ENCODE assay signal across 29 mouse cellular contexts in the genomic region with DNA sequence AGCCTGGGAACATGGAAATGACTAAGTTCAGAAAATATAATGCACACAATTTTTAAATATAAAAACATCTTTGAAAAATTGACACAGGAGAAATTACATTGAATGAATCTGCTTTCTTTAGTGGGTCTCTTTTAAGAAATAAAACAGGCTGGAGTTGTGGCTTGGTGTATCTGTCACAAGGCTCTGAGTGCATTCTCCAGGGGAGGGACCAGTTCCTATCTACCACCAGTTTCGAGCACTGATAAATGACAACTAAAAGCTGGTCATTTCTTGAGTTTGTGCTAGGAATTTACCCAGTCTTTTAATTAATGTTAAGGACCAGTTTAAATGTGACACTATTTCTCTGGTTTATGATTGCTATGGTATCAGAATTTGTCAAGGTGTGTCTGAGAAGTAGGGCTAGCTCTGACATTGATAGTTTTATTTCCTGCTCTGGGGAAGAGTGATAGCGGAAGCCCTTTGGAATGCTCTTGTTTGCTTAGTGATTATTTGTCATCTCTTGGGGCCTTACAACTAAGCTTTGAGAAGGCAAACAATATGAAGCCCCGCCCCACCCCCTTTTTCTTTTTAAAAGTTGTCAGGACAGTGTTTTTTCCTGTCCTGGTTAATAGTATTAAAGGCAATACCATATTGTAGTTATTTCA. TPM values are rescaled to one million over a fixed set of nuclear protein-coding genes. Genes with fewer than 3 reads are reported as not detected.
A peak's percentile ranks its signal among the peaks of the same experiment; 100 is the strongest.
DNase-seq lines count a peak whose midpoint lies in the region; ATAC-seq and TF ChIP-seq lines count a peak whose summit lies in the region.
"Had no signal": no experiment of that assay in that cellular context is flagged by ENCODE, and none has a peak within 500 bp of the region (broad histone marks: within the 10 kb centered on the region; RNA-seq: fewer than 3 reads in every experiment).

No protein-coding gene starts in this region.

- no peak overlapping the region for H3K4me2 ChIP-seq in intestine, postnatal 0 days (replicated peaks; ENCODE audit: low read depth)
- H3K4me2 ChIP-seq in liver, embryonic 16.5 days (ENCODE audit: low read depth, low read length) = peak overlapping the region; percentile 33
- no peak overlapping the region for H3K4me2 ChIP-seq in stomach, embryonic 16.5 days (ENCODE audit: low read depth, low read length)
- H3K4me2 ChIP-seq: embryonic facial prominence, embryonic 13.5 days; forebrain, embryonic 15.5 days; hindbrain, embryonic 15.5 days; kidney, embryonic 15.5 days; limb, embryonic 12.5 days; neural tube, embryonic 12.5 days had no signal

- peak; percentile 66 for ATAC-seq in intestine, postnatal 0 days
- no peak; the same call in 1 of the 2 replicates for ATAC-seq in liver, embryonic 16.5 days (ENCODE audit: low read depth)
- peak; percentile 64; the same call in 1 of the 2 replicates for ATAC-seq in stomach, embryonic 16.5 days (ENCODE audit: insufficient read depth, low FRiP score)
- ATAC-seq: Patski had no signal

- H3K36me3 ChIP-seq in intestine, postnatal 0 days (ENCODE audit: control insufficient read depth, insufficient read depth) = peaks cover 16% of the 10 kb centered on the region; the same call in 1 of the 2 replicates
- no peaks in the 10 kb centered on the region for H3K36me3 ChIP-seq in liver, embryonic 16.5 days (ENCODE audit: control insufficient read depth, insufficient read depth)
- no peaks in the 10 kb centered on the region; the same call in none of the 2 replicates for H3K36me3 ChIP-seq in stomach, embryonic 16.5 days (ENCODE audit: control insufficient read depth, insufficient read depth, low read length)
- H3K36me3 ChIP-seq: forebrain, embryonic 15.5 days had no signal

- no peaks in the 10 kb centered on the region for H3K27me3 ChIP-seq in intestine, postnatal 0 days (replicated peaks; ENCODE audit: control insufficient read depth, insufficient read depth, low read length)
- H3K27me3 ChIP-seq in liver, embryonic 16.5 days (ENCODE audit: control insufficient read depth, insufficient read depth, low read depth, low read length) = no peaks in the 10 kb centered on the region
- H3K27me3 ChIP-seq in stomach, embryonic 16.5 days (ENCODE audit: control insufficient read depth, insufficient read depth, low read length) = no peaks in the 10 kb centered on the region
- H3K27me3 ChIP-seq: embryonic facial prominence, embryonic 13.5 days; forebrain, embryonic 15.5 days; hindbrain, embryonic 15.5 days; kidney, embryonic 15.5 days; limb, embryonic 12.5 days; neural tube, embryonic 12.5 days; Patski had no signal

- WGBS in intestine, postnatal 0 days = 37% methylated on average over 3 of the region's 3 CpGs
- 36% methylated on average over 3 of the region's 3 CpGs for WGBS in liver, embryonic 16.5 days (ENCODE audit: insufficient replicate concordance)
- WGBS in stomach, embryonic 16.5 days = 64% methylated on average over 3 of the region's 3 CpGs

- no peaks in the 10 kb centered on the region for H3K4me1 ChIP-seq in intestine, postnatal 0 days (replicated peaks; ENCODE audit: control insufficient read depth, insufficient read depth, low read length)
- peaks cover 38% of the 10 kb centered on the region for H3K4me1 ChIP-seq in liver, embryonic 16.5 days (ENCODE audit: control insufficient read depth, low read depth, low read length)
- peaks cover 9% of the 10 kb centered on the region; the same call in 1 of the 2 replicates for H3K4me1 ChIP-seq in stomach, embryonic 16.5 days (ENCODE audit: control insufficient read depth, insufficient read depth, low read length)
- H3K4me1 ChIP-seq: embryonic facial prominence, embryonic 13.5 days; forebrain, embryonic 15.5 days; hindbrain, embryonic 10.5 days; hindbrain, embryonic 15.5 days; kidney, embryonic 15.5 days; limb, embryonic 12.5 days; midbrain, embryonic 10.5 days; neural tube, embryonic 12.5 days had no signal

- no peak overlapping the region for H3K9ac ChIP-seq in intestine, postnatal 0 days (ENCODE audit: low read depth, low read length)
- H3K9ac ChIP-seq in liver, embryonic 16.5 days (ENCODE audit: low read depth, low read length) = no peak overlapping the region
- H3K9ac ChIP-seq in stomach, embryonic 16.5 days (ENCODE audit: low read length) = no peak overlapping the region
- H3K9ac ChIP-seq: embryonic facial prominence, embryonic 13.5 days; forebrain, embryonic 15.5 days; hindbrain, embryonic 15.5 days; kidney, embryonic 15.5 days; limb, embryonic 12.5 days; neural tube, embryonic 12.5 days had no signal

- no peak overlapping the region for H3K4me3 ChIP-seq in layer of hippocampus, adult 2 months
- no peak overlapping the region for H3K4me3 ChIP-seq in intestine, postnatal 0 days (ENCODE audit: low read depth, low read length)
- no peak overlapping the region for H3K4me3 ChIP-seq in liver, embryonic 16.5 days (ENCODE audit: low read depth, low read length)
- no peak overlapping the region for H3K4me3 ChIP-seq in stomach, embryonic 16.5 days (replicated peaks; ENCODE audit: low read length)
- H3K4me3 ChIP-seq: embryonic facial prominence, embryonic 13.5 days; forebrain, embryonic 10.5 days; forebrain, embryonic 15.5 days; hindbrain, embryonic 10.5 days; hindbrain, embryonic 15.5 days; kidney, embryonic 15.5 days; limb, embryonic 12.5 days; midbrain, embryonic 10.5 days; myocyte; neural tube, embryonic 12.5 days had no signal

- no peak for TF ChIP-seq CTCF in layer of hippocampus, adult 2 months (conservative IDR thresholded peaks at IDR 0.05)
- no peak for TF ChIP-seq CTCF in intestine, postnatal 0 days (IDR thresholded peaks at IDR 0.05; ENCODE audit: low read depth)

- 0 out of 2 replicates have a peak overlapping the region, but pooled peaks have one; percentile 8 for H3K27ac ChIP-seq in layer of hippocampus, adult 2 months
- H3K27ac ChIP-seq in intestine, postnatal 0 days (ENCODE audit: low read depth, low read length) = no peak overlapping the region
- H3K27ac ChIP-seq in liver, embryonic 16.5 days (ENCODE audit: low read length) = peak overlapping the region; percentile 63
- peak overlapping the region; percentile 57 for H3K27ac ChIP-seq in stomach, embryonic 16.5 days (ENCODE audit: low read length)
- H3K27ac ChIP-seq: embryonic facial prominence, embryonic 13.5 days; forebrain, embryonic 10.5 days; forebrain, embryonic 15.5 days; hindbrain, embryonic 10.5 days; hindbrain, embryonic 15.5 days; kidney, embryonic 15.5 days; limb, embryonic 12.5 days; midbrain, embryonic 10.5 days; neural tube, embryonic 12.5 days had no signal

- H3K9me3 ChIP-seq in intestine, postnatal 0 days (ENCODE audit: control insufficient read depth) = no peaks in the 10 kb centered on the region
- H3K9me3 ChIP-seq in liver, embryonic 16.5 days (replicated peaks; ENCODE audit: control insufficient read depth, low read length) = no peaks in the 10 kb centered on the region
- H3K9me3 ChIP-seq in stomach, embryonic 16.5 days (replicated peaks; ENCODE audit: control insufficient read depth, low read length) = no peaks in the 10 kb centered on the region
- H3K9me3 ChIP-seq: embryonic facial prominence, embryonic 13.5 days; forebrain, embryonic 10.5 days; forebrain, embryonic 15.5 days; G1E; hindbrain, embryonic 10.5 days; hindbrain, embryonic 15.5 days; kidney, embryonic 15.5 days; limb, embryonic 12.5 days; midbrain, embryonic 10.5 days; neural tube, embryonic 12.5 days had no signal

- DNase-seq in layer of hippocampus, adult 2 months (ENCODE audit: low spot score in 2 of 2) = no peak
- DNase-seq in layer of hippocampus, adult 8-10 months (ENCODE audit: low spot score in 2 of 2) = no peak
- no peak for DNase-seq in cerebellum, postnatal 10 days
- DNase-seq in frontal cortex, postnatal 14 days (ENCODE audit: low spot score in 2 of 2) = no peak
- DNase-seq in kidney, adult 9 months = no peak
- DNase-seq: adrenal gland, postnatal 14 days; heart, postnatal 14 days; kidney, adult 11 months; kidney, postnatal 25 days; lung, adult 18-20 months; lung, postnatal 10 days; right cerebral cortex, adult 18-20 months; right cerebral cortex, postnatal 4 days; thymus, postnatal 14 days had no signal

RNA-seq across cellular contexts. Expression of gene Ccdc34, which starts 11.9 kb away (rescaled TPM):
- total RNA-seq in layer of hippocampus, adult 2 months (2021) = 10 to 100 TPM; 16.3 to 20.1 TPM
- total RNA-seq in layer of hippocampus, adult 8-10 months (2022) = 10 to 100 TPM; 13.4 to 16.5 (median 15.5) TPM
- polyA plus RNA-seq in intestine, postnatal 0 days (2015; fragmentation: Nextera tagmentation; extraction: Ambion mirVana) = 25.3 TPM in 2 replicates
- 18.1 and 18.6 TPM in 2 replicates for polyA plus RNA-seq in liver, embryonic 16.5 days (2015; fragmentation: Nextera tagmentation; extraction: Ambion mirVana)
- polyA plus RNA-seq in stomach, embryonic 16.5 days (2015; fragmentation: Nextera tagmentation; extraction: Ambion mirVana) = 32.9 and 37.0 TPM in 2 replicates
